ENCODE assay signal across 18 mouse cellular contexts in genomic region chr14:14514440-14515172, GRCm38 (mm10).
A peak's percentile ranks its signal among the peaks of the same experiment; 100 is the strongest.
DNase-seq lines count a peak whose midpoint lies in the region; ATAC-seq lines count a peak whose summit lies in the region.
"Had no signal": no experiment of that assay in that cellular context is flagged by ENCODE, and none has a peak within 500 bp of the region (broad histone marks: within the 10 kb centered on the region; RNA-seq: fewer than 3 reads in every experiment).

No protein-coding gene starts in this region.

- no peaks in the 10 kb centered on the region for H3K9me3 ChIP-seq in midbrain, embryonic 14.5 days (ENCODE audit: control insufficient read depth, low read length)
- H3K9me3 ChIP-seq in midbrain, embryonic 15.5 days, result no peaks in the 10 kb centered on the region
- H3K9me3 ChIP-seq: forebrain, embryonic 12.5 days; hindbrain, embryonic 13.5 days; intestine, embryonic 15.5 days; liver, embryonic 12.5 days; megakaryocyte, embryonic 14.5 days had no signal

- H3K27me3 ChIP-seq in midbrain, embryonic 14.5 days (ENCODE audit: control insufficient read depth, insufficient read depth, low read length), result no peaks in the 10 kb centered on the region
- no peaks in the 10 kb centered on the region for H3K27me3 ChIP-seq in midbrain, embryonic 15.5 days (replicated peaks)
- H3K27me3 ChIP-seq: forebrain, embryonic 12.5 days; hindbrain, embryonic 13.5 days; intestine, embryonic 15.5 days; liver, embryonic 12.5 days; megakaryocyte, embryonic 14.5 days had no signal

- no peak overlapping the region for H3K4me2 ChIP-seq in midbrain, embryonic 14.5 days (ENCODE audit: low read length)
- no peak overlapping the region for H3K4me2 ChIP-seq in midbrain, embryonic 15.5 days
- H3K4me2 ChIP-seq: forebrain, embryonic 12.5 days; hindbrain, embryonic 13.5 days; intestine, embryonic 15.5 days; liver, embryonic 12.5 days had no signal

- 61% methylated on average over 1 of the region's 1 CpGs for WGBS in midbrain, embryonic 14.5 days
- WGBS in midbrain, embryonic 15.5 days, result 48% methylated on average over 1 of the region's 1 CpGs

- peak; percentile 15 to 33 for DNase-seq in cerebellum, postnatal 10 days
- DNase-seq in midbrain, embryonic 14.5 days, result no peak
- no peak for DNase-seq in layer of hippocampus, adult 8-10 months (ENCODE audit: low spot score in 2 of 2)
- DNase-seq in ovary, postnatal 10 days (ENCODE audit: low spot score), result no peak
- no peak for DNase-seq in testis, postnatal 10 days (ENCODE audit: low spot score)
- DNase-seq: cerebellum, adult 9-10 months; right cerebral cortex, adult 18-20 months; thymus, postnatal 36 days had no signal

- H3K4me1 ChIP-seq in midbrain, embryonic 14.5 days (ENCODE audit: control insufficient read depth, insufficient read depth, low read length), result no peaks in the 10 kb centered on the region
- H3K4me1 ChIP-seq in midbrain, embryonic 15.5 days, result no peaks in the 10 kb centered on the region
- H3K4me1 ChIP-seq: forebrain, embryonic 12.5 days; intestine, embryonic 15.5 days had no signal

- no peak overlapping the region for H3K27ac ChIP-seq in midbrain, embryonic 14.5 days (replicated peaks; ENCODE audit: low read depth, low read length)
- no peak overlapping the region for H3K27ac ChIP-seq in midbrain, embryonic 15.5 days
- H3K27ac ChIP-seq: forebrain, embryonic 12.5 days; hindbrain, embryonic 13.5 days; intestine, embryonic 15.5 days; kidney, postnatal 0 days; liver, embryonic 12.5 days; stomach, postnatal 0 days had no signal

- H3K9ac ChIP-seq in midbrain, embryonic 14.5 days (replicated peaks; ENCODE audit: low read length), result no peak overlapping the region
- no peak overlapping the region for H3K9ac ChIP-seq in midbrain, embryonic 15.5 days
- H3K9ac ChIP-seq: forebrain, embryonic 12.5 days; hindbrain, embryonic 13.5 days; intestine, embryonic 15.5 days; liver, embryonic 12.5 days had no signal

- H3K4me3 ChIP-seq in midbrain, embryonic 14.5 days (replicated peaks; ENCODE audit: low read depth, low read length), result no peak overlapping the region
- no peak overlapping the region for H3K4me3 ChIP-seq in midbrain, embryonic 15.5 days
- H3K4me3 ChIP-seq: forebrain, embryonic 12.5 days; hindbrain, embryonic 13.5 days; intestine, embryonic 15.5 days; liver, embryonic 12.5 days had no signal

- H3K36me3 ChIP-seq in midbrain, embryonic 14.5 days (ENCODE audit: control insufficient read depth, insufficient read depth, low read length), result no peaks in the 10 kb centered on the region
- no peaks in the 10 kb centered on the region for H3K36me3 ChIP-seq in midbrain, embryonic 15.5 days (replicated peaks)
- H3K36me3 ChIP-seq: forebrain, embryonic 12.5 days; hindbrain, embryonic 13.5 days; intestine, embryonic 15.5 days; liver, embryonic 12.5 days had no signal

- ATAC-seq in cerebellum, adult (ENCODE audit: insufficient number of reproducible peaks, low FRiP score, low TSS enrichment), result no peak
- peak; percentile 34; the same call in 1 of the 2 replicates for ATAC-seq in midbrain, embryonic 14.5 days (ENCODE audit: low FRiP score, low TSS enrichment)
- ATAC-seq in midbrain, embryonic 15.5 days (replicated peaks), result no peak
- ATAC-seq in common myeloid progenitor, adult 5-6 weeks (replicated peaks; ENCODE audit: low read depth, poor library complexity, severe bottlenecking), result peak; percentile 42; the same call in 1 of the 2 replicates
- ATAC-seq: intestine, embryonic 15.5 days had no signal

Comparison
In these comparisons a context has a peak if more than half of its experiments do, and no peak if none do; other contexts are left out.
1. ATAC-seq: peak in midbrain, embryonic 14.5 days (single experiment) and common myeloid progenitor, adult 5-6 weeks (single experiment); none in cerebellum, adult (single experiment) and midbrain, embryonic 15.5 days (single experiment).
2. DNase-seq: peak in cerebellum, postnatal 10 days (2 of 2); none in midbrain, embryonic 14.5 days (single experiment), layer of hippocampus, adult 8-10 months (0 of 2), ovary, postnatal 10 days (single experiment) and testis, postnatal 10 days (single experiment).